Mouse (Mus musculus) testis, postnatal 10 days (tissue): ENCODE measurements at regions not wholly inside any gene's neighbourhood (a gene's known extent, or its start where the extent isn't known, plus 50 kb on each side); places are given as distances from the start of the nearest gene placed in this dataset.

ENCODE experiments used
- DNase-seq: peaks from one replicate; pipeline ENCODE4 v3.0.0; 2021; ENCODE audit warnings: low spot score

GRCm38 (mm10) chr2:166234579-166235212 is 79.2 kb upstream of the Sulf2 start:
- no peak for DNase-seq

- no peak for DNase-seq
These were observed 77.8 kb upstream of the Sulf2 start for GRCm38 (mm10) chr2:166233246-166233645.

GRCm38 (mm10) chr2:166232376-166232775 is 76.9 kb upstream of the Sulf2 start:
- DNase-seq = no peak

- DNase-seq = no peak
These were observed 75.2 kb upstream of the Sulf2 start for GRCm38 (mm10) chr2:166230617-166231016.

GRCm38 (mm10) chr2:166228356-166228755 is 72.9 kb upstream of the Sulf2 start:
- DNase-seq = no peak

GRCm38 (mm10) chr2:166227496-166227895 is 72.0 kb upstream of the Sulf2 start:
- no peak for DNase-seq

GRCm38 (mm10) chr2:166226929-166227328 is 71.5 kb upstream of the Sulf2 start:
- DNase-seq = no peak

- no peak for DNase-seq
These were observed 70.9 kb upstream of the Sulf2 start for GRCm38 (mm10) chr2:166226331-166226730.

- DNase-seq = no peak
These were observed 69.9 kb upstream of the Sulf2 start for GRCm38 (mm10) chr2:166225354-166225753.

GRCm38 (mm10) chr2:166218783-166219182 is 63.3 kb upstream of the Sulf2 start:
- no peak for DNase-seq

GRCm38 (mm10) chr2:166216512-166216865 is 61.0 kb upstream of the Sulf2 start:
- DNase-seq = no peak

GRCm38 (mm10) chr2:166215610-166216511 is 60.4 kb upstream of the Sulf2 start:
- DNase-seq = no peak

GRCm38 (mm10) chr2:166215191-166215590 is 59.7 kb upstream of the Sulf2 start:
- DNase-seq = no peak

GRCm38 (mm10) chr2:166207145-166207508 is 51.7 kb upstream of the Sulf2 start:
- DNase-seq = no peak

- DNase-seq = no peak
These were observed 51.1 kb upstream of the Sulf2 start for GRCm38 (mm10) chr2:166206396-166207144.
